26 mouse cellular contexts compared by ENCODE assay signal in the genomic region with DNA sequence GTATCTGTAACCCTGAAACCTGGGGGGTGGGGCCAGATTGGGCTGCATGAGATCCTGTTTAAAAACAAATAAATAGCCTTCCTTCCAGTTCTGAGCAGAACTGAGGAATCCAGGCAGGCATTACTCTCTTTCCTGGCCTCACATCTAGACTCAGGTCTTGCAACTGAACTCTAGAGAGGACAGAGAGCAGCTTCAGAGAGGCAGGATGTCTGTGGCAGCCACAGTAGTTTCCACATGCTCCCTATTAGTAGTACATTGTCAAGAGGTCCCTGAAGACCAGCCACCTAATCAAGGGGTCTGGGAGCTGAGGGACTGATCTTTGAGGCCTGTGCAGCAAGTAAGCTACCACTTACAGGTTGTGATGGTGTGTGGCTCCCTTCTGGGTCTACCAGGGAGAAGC. TPM values are rescaled to one million over a fixed set of nuclear protein-coding genes. Genes with fewer than 3 reads are reported as not detected.
DNase-seq lines count a peak whose midpoint lies in the region; ATAC-seq and TF ChIP-seq lines count a peak whose summit lies in the region.
"Had no signal": no experiment of that assay in that cellular context is flagged by ENCODE, and none has a peak within 500 bp of the region (broad histone marks: within the 10 kb centered on the region; RNA-seq: fewer than 3 reads in every experiment).

No protein-coding gene starts in this region.

- H3K36me3 ChIP-seq in heart, postnatal 0 days (replicated peaks; ENCODE audit: control insufficient read depth, insufficient read depth, low read length), result no peaks in the 10 kb centered on the region
- no peaks in the 10 kb centered on the region for H3K36me3 ChIP-seq in lung, embryonic 16.5 days (ENCODE audit: control insufficient read depth, insufficient read depth, low read length)
- H3K36me3 ChIP-seq in midbrain, embryonic 13.5 days, result 0 out of 2 replicates have a peak, but pooled peaks cover 3% of the 10 kb centered on the region
- H3K36me3 ChIP-seq: hindbrain, embryonic 15.5 days; neural tube, embryonic 12.5 days; stomach, embryonic 15.5 days had no signal

- TF ChIP-seq CTCF in gastrocnemius, adult 2 months (IDR thresholded peaks at IDR 0.05), result no peak
- TF ChIP-seq CTCF in heart, postnatal 0 days (IDR thresholded peaks at IDR 0.05; ENCODE audit: low read depth), result no peak

- ATAC-seq in heart, postnatal 0 days (ENCODE audit: insufficient read depth, low read depth), result no peak
- ATAC-seq in lung, embryonic 16.5 days (ENCODE audit: low read depth), result no peak
- no peak for ATAC-seq in midbrain, embryonic 13.5 days
- ATAC-seq: forebrain, embryonic 14.5 days; Patski had no signal

- no peak overlapping the region for H3K9ac ChIP-seq in heart, postnatal 0 days (replicated peaks; ENCODE audit: low read depth, low read length)
- H3K9ac ChIP-seq in lung, embryonic 16.5 days (ENCODE audit: low read length), result no peak overlapping the region
- no peak overlapping the region for H3K9ac ChIP-seq in midbrain, embryonic 13.5 days (replicated peaks)
- H3K9ac ChIP-seq: hindbrain, embryonic 15.5 days; neural tube, embryonic 12.5 days; stomach, embryonic 15.5 days had no signal

- H3K4me1 ChIP-seq in heart, postnatal 0 days (ENCODE audit: control insufficient read depth, insufficient read depth), result peaks cover 33% of the 10 kb centered on the region
- H3K4me1 ChIP-seq in lung, embryonic 16.5 days (replicated peaks; ENCODE audit: control insufficient read depth, insufficient read depth, low read length), result peaks cover 27% of the 10 kb centered on the region
- peaks cover 28% of the 10 kb centered on the region for H3K4me1 ChIP-seq in midbrain, embryonic 13.5 days (replicated peaks)

- H3K4me2 ChIP-seq in heart, postnatal 0 days (ENCODE audit: low read depth, low read length), result no peak overlapping the region
- no peak overlapping the region for H3K4me2 ChIP-seq in lung, embryonic 16.5 days (ENCODE audit: low read depth, low read length)
- no peak overlapping the region for H3K4me2 ChIP-seq in midbrain, embryonic 13.5 days (replicated peaks)
- H3K4me2 ChIP-seq: hindbrain, embryonic 15.5 days; neural tube, embryonic 12.5 days; stomach, embryonic 15.5 days had no signal

- H3K27me3 ChIP-seq in heart, postnatal 0 days (ENCODE audit: control insufficient read depth, insufficient read depth, low read length), result no peaks in the 10 kb centered on the region
- no peaks in the 10 kb centered on the region for H3K27me3 ChIP-seq in lung, embryonic 16.5 days (ENCODE audit: control insufficient read depth, insufficient read depth, low read depth, low read length)
- no peaks in the 10 kb centered on the region for H3K27me3 ChIP-seq in midbrain, embryonic 13.5 days
- H3K27me3 ChIP-seq: hindbrain, embryonic 15.5 days; neural tube, embryonic 12.5 days; Patski; stomach, embryonic 15.5 days had no signal

- TF ChIP-seq EP300 in heart, postnatal 0 days (IDR thresholded peaks at IDR 0.05; ENCODE audit: low read depth), result no peak

- peak overlapping the region; percentile 83 for H3K27ac ChIP-seq in gastrocnemius, adult 2 months
- H3K27ac ChIP-seq in heart, postnatal 0 days (ENCODE audit: low read depth), result peak overlapping the region; percentile 44
- peak overlapping the region; percentile 16; the same call in 1 of the 2 replicates for H3K27ac ChIP-seq in lung, embryonic 16.5 days (ENCODE audit: low read length)
- no peak overlapping the region for H3K27ac ChIP-seq in midbrain, embryonic 13.5 days
- H3K27ac ChIP-seq: hindbrain, embryonic 15.5 days; layer of hippocampus, adult 2 months; limb, embryonic 10.5 days; neural tube, embryonic 12.5 days; stomach, embryonic 15.5 days had no signal

- intact Hi-C loops in gastrocnemius, adult 2 months (cut with DNase I), result loop anchor here (2.0 kb wide), 1 partner anchor 17 kb away; no protein-coding TSS in a partner anchor

- H3K9me3 ChIP-seq in heart, postnatal 0 days (replicated peaks; ENCODE audit: control insufficient read depth, low read length), result no peaks in the 10 kb centered on the region
- H3K9me3 ChIP-seq in lung, embryonic 16.5 days (ENCODE audit: control insufficient read depth, low read length), result no peaks in the 10 kb centered on the region
- no peaks in the 10 kb centered on the region for H3K9me3 ChIP-seq in midbrain, embryonic 13.5 days
- H3K9me3 ChIP-seq: G1E; hindbrain, embryonic 15.5 days; limb, embryonic 10.5 days; neural tube, embryonic 12.5 days; stomach, embryonic 15.5 days had no signal

- no peak overlapping the region for H3K4me3 ChIP-seq in gastrocnemius, adult 2 months
- no peak overlapping the region for H3K4me3 ChIP-seq in heart, postnatal 0 days (ENCODE audit: low read depth, low read length)
- no peak overlapping the region for H3K4me3 ChIP-seq in lung, embryonic 16.5 days (ENCODE audit: low read length)
- no peak overlapping the region for H3K4me3 ChIP-seq in midbrain, embryonic 13.5 days (replicated peaks)
- H3K4me3 ChIP-seq: hindbrain, embryonic 15.5 days; layer of hippocampus, adult 2 months; limb, embryonic 10.5 days; neural tube, embryonic 12.5 days; stomach, embryonic 15.5 days had no signal

- DNase-seq in gastrocnemius, adult 2 months, result no peak
- DNase-seq in gastrocnemius, postnatal 25 days, result no peak
- DNase-seq in heart, postnatal 0 days (ENCODE audit: low spot score), result no peak
- DNase-seq in heart, adult 9 months (ENCODE audit: low spot score in 2 of 2), result no peak
- no peak for DNase-seq in lung, postnatal 14 days
- DNase-seq in naive thymus-derived CD4-positive, alpha-beta T cell, adult 2 months (ENCODE audit: low read depth), result peak; percentile 44
- DNase-seq: adrenal gland, adult 2 months; cerebellum, adult 8-10 months; cerebellum, postnatal 36 days; heart, postnatal 4 days; kidney, adult 18-20 months; kidney, postnatal 25 days; midbrain, embryonic 14.5 days; right cerebral cortex, postnatal 25 days; thymus, adult 18-20 months; thymus, postnatal 36 days had no signal

RNA-seq across cellular contexts. Expression of a gene that starts 18.0 kb away (rescaled TPM):
- total RNA-seq in gastrocnemius, adult 2 months (2021), result 100 to 1,000 TPM; 135 to 139 TPM
- total RNA-seq in gastrocnemius, postnatal 25 days (2021), result 100 to 1,000 TPM; 102 to 112 TPM
- 47.6 and 64.0 TPM in 2 replicates for total RNA-seq in heart, postnatal 0 days (2014; rRNA removed; ENCODE audit: low replicate concordance)
- 6.7 and 9.0 TPM in 2 replicates for polyA plus RNA-seq in heart, postnatal 0 days (2015; fragmentation: Nextera tagmentation; extraction: Ambion mirVana)
- polyA plus RNA-seq in lung, embryonic 16.5 days (2015; fragmentation: Nextera tagmentation; extraction: Ambion mirVana), result 10.7 and 12.2 TPM in 2 replicates
- 16.7 and 19.8 TPM in 2 replicates for polyA plus RNA-seq in midbrain, embryonic 13.5 days (2015; fragmentation: Nextera tagmentation; extraction: Ambion mirVana)
